Mouse (Mus musculus) kidney, adult 2 months (tissue): Measurements from ENCODE around the gene Tsga10.

Source experiments
- CTCF ChIP-seq: fragments of 200-500 bp; conservative IDR thresholded peaks from 2 replicates; pipeline ENCODE4 v1.5.1; 2011; ENCODE audit warnings: low read depth, mild to moderate bottlenecking, control low read depth, low read length, moderate library complexity, mixed read lengths; ENCODE audit not compliant: insufficient read depth, insufficient read length
- POLR2A ChIP-seq: fragments of 200-500 bp; IDR thresholded peaks from one replicate; pipeline ENCODE4 v1.6.1; 2011; ENCODE audit warnings: low read depth, low read length, control low read depth

DNA sequence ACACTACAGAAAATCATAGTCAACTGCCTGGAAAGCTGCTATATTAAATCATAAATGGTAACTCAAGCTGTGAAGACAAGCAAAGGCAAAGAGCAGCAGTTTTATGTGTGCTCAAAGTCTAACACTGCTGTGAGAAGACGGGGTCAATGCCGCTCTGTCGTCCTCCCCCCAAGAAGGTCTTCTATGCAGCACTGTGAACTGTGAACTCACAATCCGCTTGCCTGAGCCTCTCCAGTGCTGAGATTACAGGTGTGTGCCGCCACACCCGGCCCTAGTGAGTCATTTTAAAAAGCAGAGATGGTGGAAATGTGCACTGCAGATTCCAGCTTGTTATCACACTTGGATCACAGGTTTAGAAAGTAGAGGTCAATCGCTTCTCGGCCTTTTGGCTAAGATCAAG, 19.4 kb downstream of the Tsga10 start:
- no peak for TF ChIP-seq CTCF
- no peak for TF ChIP-seq POLR2A
